Mouse (Mus musculus) brain, embryonic 14.5 days (tissue): Measurements from ENCODE around the gene Idh3a. TPM values are rescaled to one million over a fixed set of nuclear protein-coding genes. Genes with fewer than 3 reads are reported as not detected.
"Not testable (repeated sequence)": the region's sequence is repeated elsewhere in the genome, so short reads cannot be mapped to it uniquely, and the experiment has no call there.

ENCODE experiments used
- DNase-seq: peaks from one replicate; pipeline ENCODE4 v3.0.0-alpha.2; 2011; ENCODE audit warnings: low read depth
- CTCF ChIP-seq: fragments of 200-500 bp; IDR thresholded peaks from 2 replicates; pipeline ENCODE4 v1.5.1; 2012; ENCODE audit warnings: inconsistent platforms, mild to moderate bottlenecking, moderate library complexity, borderline replicate concordance; ENCODE audit not compliant: insufficient read depth, insufficient read length; ENCODE audit errors: extremely low read depth
- POLR2A ChIP-seq: fragments of 200-500 bp; IDR thresholded peaks from 2 replicates; pipeline ENCODE4 v1.6.1; 2012; ENCODE audit warnings: mild to moderate bottlenecking, inconsistent platforms, borderline replicate concordance; ENCODE audit not compliant: poor library complexity, insufficient read depth, insufficient read length, severe bottlenecking; ENCODE audit errors: extremely low read depth
- polyA plus RNA-seq: library from polyadenylated mRNA; depleted of rRNA; stranded (reverse); fragments of >200 nt; gene quantifications from 2 replicates; pipeline ENCODE4 v1.2.3, GENCODE M21; 2012

Idh3a gene
- polyA plus RNA-seq, 1 experiment, result 75.5 TPM

DNA sequence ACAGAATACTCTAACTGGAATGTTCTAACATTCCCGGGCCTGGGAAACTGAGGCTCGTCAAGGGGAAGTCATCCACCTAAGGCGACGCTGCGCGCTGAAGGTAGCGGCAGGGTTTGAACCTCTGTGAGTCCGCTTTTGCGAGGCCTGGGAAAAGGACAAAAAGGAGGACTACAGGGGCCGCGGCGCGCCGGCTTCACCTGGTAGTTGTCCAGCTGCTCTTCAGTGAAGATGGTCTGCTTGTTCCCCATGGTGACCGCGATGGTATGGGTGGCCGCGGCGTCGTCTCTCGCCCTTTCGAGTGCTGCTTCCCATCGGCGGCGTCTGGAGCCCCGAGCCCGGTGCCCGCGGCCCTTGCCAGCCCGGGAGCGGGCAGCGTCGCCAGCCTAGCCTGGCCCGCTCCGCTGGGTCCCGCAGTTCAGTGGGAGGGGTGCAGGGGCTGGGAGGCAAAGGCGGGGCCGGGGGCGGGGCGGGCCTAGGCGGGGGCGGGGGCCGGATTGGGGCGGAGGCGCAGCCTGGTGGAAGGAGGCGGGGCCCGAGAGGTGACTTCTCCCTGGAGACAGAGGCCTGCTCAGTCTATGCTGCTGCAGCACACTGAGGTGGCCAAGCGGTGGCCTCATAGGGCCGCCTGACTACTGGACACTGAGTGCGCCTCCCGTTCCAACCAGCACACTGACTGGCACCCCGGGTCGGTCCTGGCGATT, 26.2 kb upstream of the Idh3a start, which contains the start of gene Cib2:
Gene Cib2, minus strand, starts transcription at position 448 of the 701 bp plus-strand sequence.
- DNase-seq, result peak; percentile 89
- TF ChIP-seq POLR2A (peak; percentile 39; the same call in 1 of the 2 replicates), CTCF (peak; percentile 30; the same call in 1 of the 2 replicates)

DNA sequence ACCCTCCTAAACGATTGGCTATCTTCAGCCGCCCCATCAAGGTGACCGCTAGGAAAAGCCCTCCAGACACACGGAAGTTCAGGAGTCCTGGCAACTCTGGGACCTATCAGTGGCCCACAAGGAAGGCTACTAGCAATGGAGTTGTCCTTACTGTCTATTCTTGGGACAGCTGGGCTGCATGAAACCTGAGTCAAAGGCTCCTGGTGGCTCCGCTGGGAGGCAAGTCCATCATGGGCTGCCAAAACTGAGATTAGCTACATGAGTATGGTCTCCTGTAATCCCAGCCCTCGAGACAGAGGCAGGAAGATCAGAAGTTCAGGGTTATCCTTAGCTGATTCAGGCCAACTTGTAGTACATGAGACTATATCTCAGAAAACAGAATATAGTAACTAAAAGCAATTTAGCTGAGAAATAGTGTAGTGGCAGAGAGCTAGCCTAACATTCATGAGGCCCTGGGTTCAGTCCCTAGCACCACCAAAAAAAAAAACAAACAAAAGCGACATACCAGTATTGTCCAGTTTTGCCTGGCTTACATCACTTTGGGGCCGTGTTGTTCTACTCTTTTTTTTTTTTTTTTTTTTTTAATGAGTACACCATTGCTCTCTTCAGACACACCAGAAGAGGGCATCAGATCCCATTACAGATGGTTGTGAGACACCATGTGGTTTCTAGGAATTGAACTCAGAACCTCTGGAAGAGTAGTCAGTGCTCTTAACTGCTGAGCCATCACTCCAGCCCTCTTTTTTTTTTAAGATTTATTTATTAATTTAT, 25.1 kb upstream of the Idh3a start:
- TF ChIP-seq POLR2A (no peak), CTCF (no peak)

DNA sequence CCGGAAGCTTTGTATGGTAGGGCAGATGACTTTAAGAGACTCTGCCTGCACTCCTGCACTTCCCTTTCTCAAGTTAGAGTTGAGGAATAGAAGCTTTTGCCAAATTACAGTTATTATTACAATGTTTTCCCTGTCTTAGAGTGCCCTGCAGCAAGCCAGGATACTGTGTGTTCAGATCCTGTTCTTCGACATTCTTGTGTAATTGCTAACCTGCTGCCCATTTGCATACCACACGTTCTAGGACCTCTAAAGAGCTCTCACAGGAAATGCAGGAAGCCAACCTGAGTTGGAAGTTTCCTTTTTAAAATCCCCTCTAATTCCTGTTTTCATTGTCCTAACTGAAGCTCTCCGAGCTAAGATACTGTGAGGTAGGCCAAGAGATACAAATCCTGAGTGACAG, 19.2 kb upstream of the Idh3a start:
- TF ChIP-seq POLR2A (no peak), CTCF (no peak)
- DNase-seq, result no peak

More for the DNA sequence above, 25.1 kb upstream of the Idh3a start:
- no peak for DNase-seq

GRCm38 (mm10) chr9:54568732-54569131, 17.4 kb upstream of the Idh3a start:
- DNase-seq, result peak; percentile 67
- no peak for TF ChIP-seq POLR2A
- TF ChIP-seq CTCF, result no peak

GRCm38 (mm10) chr9:54571130-54571839, 14.8 kb upstream of the Idh3a start:
- no peak for DNase-seq
- no peak for TF ChIP-seq POLR2A

- no peak for DNase-seq
- TF ChIP-seq POLR2A, result no peak
- no peak for TF ChIP-seq CTCF
Measured at GRCm38 (mm10) chr9:54583712-54584111, 2.4 kb upstream of the Idh3a start.

GRCm38 (mm10) chr9:54584127-54584526, 2.0 kb upstream of the Idh3a start:
- not testable (repeated sequence) for DNase-seq

DNA sequence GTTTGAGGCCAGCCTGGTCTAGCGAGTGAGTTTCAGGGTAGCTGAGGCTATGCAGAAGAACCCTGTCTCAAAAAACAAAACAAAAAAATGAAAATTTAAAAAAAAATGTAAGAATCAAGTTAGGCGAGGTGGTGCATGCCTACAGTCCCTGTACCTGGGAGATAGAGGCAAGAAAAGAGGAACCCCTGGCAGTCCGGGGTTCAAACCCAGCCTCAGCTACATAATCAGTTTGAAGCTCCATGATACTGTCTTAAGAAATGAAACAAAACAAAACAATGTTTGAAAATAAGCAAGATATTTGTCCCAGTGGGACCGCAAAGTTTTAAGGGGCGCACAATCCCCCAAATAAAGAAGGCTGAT, 315 bp upstream of the Idh3a start:
- no peak for DNase-seq
- no peak for TF ChIP-seq POLR2A
- TF ChIP-seq CTCF, result no peak

DNA sequence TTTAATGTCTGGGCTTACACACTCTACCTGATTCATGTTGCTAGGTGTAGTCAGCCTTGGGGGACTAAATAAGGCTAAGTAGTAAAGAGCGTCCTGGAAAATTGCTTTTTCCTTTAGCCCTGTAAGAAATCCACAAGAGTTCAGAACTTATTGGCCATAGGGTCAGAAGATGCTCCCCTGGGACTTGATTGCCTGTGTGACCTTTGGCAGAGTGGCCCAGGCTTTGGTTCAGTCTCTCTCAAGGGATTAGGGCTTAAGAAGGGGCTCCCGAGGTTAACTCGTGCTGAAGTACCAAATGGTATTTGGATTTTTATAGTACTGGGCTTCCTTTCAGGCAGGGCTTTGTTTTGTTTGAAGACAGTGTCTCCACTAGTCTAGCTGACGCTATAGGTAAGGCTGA, 1.7 kb downstream of the Idh3a start:
- DNase-seq, result no peak
- TF ChIP-seq CTCF (no peak), POLR2A (no peak)

- DNase-seq, result not testable (repeated sequence)
Measured at GRCm38 (mm10) chr9:54593652-54594051, 7.5 kb downstream of the Idh3a start.

DNA sequence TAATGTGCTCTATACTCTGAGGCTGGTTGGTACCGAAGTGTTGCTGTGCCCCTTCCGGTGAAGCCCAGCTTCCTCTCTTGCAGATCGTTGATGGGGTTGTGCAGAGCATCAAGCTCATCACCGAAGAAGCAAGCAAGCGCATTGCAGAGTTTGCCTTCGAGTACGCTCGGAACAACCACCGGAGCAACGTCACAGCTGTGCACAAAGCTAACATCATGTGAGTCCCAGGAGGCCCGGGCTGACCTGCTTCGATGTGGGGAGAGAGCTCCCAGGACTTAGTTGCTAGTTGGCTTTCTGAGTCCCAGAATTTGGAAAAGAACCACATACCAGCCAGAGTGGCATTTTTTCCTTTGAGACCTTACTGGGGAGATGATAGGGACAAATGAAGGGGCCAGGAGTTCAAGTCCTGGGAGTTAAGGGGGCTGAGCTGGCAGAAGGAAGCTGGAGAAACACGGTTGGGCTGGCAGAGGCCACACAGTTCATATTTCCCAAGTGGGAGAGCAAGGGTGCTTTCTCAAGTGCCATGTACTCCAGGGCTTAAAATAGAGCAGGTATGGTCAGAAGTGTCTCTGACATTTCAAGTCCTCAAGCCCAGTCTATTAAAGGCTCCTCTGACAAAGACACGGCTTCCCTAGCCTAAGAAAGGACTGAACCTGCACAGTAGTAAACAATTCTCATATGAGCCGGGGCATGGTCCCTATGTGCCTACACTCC, 10.8 kb downstream of the Idh3a start:
- no peak for DNase-seq
- TF ChIP-seq POLR2A, result no peak
- no peak for TF ChIP-seq CTCF
